Mouse (Mus musculus) kidney, postnatal 14 days (tissue): ENCODE data around the gene Trim30d.
"Not testable (repeated sequence)": the region's sequence is repeated elsewhere in the genome, so short reads cannot be mapped to it uniquely, and the experiment has no call there.

ENCODE experiments used
- DNase-seq: peaks from one replicate; pipeline ENCODE4 v3.0.0; 2022; ENCODE audit warnings: mixed read lengths

The Trim30d gene

DNA sequence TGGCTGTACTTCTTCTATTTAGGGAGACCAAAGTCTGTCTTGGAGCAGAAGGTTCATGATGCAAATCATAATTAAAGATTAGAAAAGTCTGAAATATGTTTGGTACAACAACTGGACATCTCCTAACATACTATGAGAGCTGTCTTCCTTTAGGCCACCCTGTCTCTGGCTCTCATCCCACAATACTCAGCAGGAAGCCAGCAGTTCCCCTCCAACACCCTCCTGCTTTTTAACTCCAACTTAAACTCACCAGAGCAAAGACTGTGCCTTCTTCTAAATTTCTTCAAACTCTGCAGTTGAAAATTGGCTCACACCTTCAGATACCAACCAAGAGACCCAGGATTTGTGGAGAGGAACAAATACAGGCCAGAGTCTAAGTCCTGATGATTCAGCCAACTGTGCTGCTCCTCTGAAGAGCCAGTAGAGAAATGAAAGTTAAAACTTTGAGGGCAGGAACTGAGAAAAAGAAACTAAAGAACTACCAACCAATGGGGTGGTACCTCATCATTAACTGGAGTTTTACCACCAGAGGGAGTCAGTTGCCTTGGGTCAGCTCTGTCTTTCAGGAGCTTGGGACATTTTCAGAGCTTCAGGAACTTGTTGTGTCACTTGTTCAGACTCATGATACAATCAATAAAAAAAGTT lies at the start of gene Trim30d:
Gene Trim30d, minus strand, starts transcription at position 429 of the 645 bp plus-strand sequence.
- DNase-seq, result not testable (repeated sequence)

DNA sequence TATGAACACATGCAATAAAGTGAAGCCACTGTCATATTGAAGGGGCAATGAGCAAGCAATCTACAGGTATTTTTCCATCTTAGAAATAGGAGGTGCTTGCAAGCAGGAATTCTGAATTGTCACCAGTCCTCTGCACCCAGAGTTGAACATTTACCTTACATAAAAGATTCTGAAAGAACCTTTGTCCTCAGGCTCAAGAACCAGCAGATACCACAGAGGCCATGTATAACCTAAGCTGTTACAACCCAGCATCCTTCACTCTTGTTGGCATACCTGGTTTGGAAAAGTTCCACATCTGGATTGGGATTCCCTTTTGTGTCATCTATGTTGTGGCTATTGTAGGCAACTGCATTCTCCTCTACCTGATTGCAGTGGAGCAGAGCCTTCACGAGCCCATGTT lies 45.1 kb upstream of the Trim30d start:
- DNase-seq, result no peak

DNA sequence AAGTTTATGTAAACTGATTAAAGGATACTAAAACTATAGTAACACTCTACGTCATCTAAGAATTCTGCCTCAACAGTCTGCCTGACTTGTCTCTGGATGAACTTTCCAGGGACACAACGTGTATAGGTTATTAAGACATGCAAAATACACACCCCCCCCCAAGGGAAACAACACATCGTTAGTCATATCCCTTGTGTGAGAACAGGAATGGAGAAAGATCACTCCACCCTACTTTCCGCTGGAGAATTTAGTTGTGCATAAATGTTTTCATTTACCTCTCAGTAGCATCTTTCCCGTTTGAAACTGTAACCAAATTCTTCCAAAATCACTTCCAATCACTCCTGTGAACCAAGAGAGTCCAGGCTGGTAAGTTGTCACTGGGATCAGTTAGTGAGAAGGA lies 42.2 kb upstream of the Trim30d start, which contains the start of gene Olfr651:
Gene Olfr651, plus strand, starts transcription at position 301 of the 400 bp plus-strand sequence.
- no peak for DNase-seq

DNA sequence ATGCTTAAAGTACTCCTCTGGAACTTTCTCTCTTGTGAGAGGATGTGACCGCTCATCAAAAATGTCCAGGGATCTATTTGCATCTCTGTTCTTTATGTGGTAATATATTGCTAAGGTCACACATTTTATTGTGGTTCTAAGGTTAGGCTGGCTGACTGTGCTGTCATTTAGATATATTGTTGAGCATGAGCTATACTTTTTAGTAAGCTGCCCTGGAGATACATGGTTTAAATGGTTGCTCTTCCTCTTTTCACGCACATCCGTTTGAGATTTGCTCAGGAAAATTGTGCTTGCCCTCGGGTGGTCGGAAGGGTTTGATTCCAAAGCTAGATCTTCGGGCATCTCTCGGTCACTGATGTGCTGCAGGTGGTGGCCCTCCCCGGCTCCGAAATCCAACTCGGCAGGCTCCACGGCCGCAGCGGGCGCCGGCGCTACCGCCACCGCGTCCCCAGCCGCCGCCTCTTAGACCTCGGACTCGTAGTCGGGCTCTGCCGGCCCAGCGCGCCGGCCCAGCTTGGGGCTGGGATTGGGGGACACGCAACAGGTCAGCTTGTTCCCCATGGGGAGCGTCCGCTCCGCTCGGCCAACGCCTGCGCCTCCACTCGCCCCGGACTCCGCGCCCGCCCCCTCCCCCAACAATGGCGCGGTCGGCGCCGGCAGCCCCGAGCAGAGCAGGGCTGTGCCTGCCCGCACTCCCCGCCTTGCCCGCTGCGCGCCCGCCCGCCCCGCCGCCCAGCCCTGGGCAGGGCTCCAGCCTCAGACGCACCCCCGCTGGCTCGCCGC lies 5.9 kb downstream of the Trim30d start:
- DNase-seq, result peak; percentile 1

DNA sequence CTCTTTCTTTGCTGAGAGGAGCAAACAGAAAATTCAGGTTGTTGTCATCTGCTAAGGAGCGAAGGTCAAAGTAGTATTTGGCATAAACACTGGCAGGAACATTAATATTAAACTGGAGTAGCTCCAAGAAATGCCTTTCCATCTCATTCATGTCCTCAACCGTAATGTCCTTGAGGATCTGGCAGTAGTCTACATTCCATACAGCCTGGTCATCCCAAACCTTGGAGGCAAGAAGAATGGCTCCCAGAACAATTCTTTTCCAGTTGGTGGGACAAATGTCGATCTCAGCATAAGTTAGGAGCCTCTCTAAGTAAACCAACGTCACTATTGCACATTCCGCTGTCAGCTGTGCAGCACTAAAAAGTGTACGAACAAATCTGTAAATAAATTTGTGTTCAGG lies 6.5 kb downstream of the Trim30d start:
- not testable (repeated sequence) for DNase-seq

DNA sequence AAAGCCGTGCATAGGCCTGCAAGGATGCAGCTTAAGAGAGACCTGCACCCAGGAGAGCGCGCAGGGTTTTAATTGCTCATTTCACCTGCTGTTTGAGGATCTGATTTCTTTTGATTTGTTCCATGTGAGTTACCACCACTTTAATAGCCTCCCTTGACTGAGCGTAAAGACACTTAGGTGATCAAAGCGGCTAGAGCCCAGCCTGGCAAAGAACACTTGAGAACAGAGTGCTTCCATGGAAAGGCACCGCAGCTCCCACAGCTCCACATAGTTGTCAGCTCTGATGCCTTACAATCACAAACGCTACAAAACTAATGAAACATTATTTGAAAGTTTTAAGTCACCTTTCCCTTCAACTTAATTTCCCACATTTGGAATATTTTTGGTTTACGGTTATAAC lies 8.2 kb downstream of the Trim30d start:
- DNase-seq, result not testable (repeated sequence)

DNA sequence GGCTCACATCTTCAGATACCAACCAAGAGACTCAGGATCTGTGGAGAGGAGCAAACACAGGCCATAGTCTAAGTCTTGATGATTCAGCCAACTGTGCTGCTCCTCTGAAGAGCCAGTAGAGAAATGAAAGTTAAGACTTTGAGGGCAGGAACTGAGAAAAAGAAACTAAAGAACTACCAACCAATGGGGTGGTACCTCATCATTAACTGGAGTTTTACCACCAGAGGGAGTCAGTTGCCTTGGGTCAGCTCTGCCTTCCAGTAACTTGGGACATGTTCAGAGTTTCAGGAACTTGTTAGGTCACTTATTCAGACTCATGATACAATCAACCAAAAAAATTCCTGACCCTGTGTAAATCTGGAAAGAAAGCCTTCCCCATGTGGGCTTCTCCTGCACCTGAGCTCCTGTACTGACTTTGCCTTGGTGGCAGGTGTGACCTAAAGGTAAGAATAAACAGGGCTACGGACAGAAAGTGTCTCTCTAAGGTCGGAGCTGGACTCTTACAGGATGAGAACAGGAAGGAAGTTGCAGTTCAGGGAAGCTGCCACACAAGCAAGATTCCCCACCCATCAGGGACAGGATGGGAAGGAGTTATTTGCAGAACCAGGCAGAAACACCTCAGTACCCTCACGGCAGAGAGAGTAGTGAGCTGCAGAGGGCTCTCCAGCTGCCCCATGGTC lies 42.4 kb downstream of the Trim30d start, which contains the start of gene Trim30a:
Gene Trim30a, minus strand, starts transcription at position 129 of the 680 bp plus-strand sequence.
- DNase-seq, result peak; percentile 13

DNA sequence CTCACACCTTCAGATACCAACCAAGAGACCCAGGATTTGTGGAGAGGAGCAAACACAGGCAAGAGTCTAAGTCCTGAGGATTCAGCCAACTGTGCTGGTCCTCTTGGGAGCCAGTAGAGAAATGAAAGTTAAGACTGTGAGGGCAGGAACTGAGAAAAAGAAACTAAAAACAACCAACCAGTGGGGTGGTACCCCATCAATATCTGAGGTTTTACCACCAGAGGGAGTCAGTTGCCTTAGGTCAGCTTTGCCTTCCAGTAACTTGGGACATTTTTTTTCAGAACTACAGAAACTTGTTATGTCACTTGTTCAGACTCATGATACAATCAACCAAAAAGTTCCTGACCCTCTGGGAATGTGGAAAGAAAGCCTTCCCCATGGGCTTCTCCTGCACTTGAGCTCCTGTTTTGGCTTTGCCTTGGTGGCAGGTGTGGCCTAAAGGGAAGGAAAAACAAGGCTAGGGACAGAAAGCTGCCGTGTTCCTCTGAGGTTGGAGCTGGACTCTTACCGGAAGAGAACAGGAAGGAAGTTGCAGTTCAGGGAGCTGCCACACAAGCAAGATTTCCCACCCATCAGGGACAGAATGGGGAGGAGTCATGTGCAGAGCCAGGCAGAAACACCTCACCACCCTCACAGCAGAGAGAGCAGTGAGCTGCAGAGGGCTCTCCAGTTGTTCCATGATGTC lies 61.5 kb downstream of the Trim30d start:
- peak; percentile 21 for DNase-seq
